Mouse (Mus musculus) fibroblast of lung, adult 2 months (primary cell): Measurements from ENCODE around the gene Rnase10.
"Not testable (repeated sequence)": the region's sequence is repeated elsewhere in the genome, so short reads cannot be mapped to it uniquely, and the experiment has no call there.

Source experiments
- DNase-seq: peaks from one replicate; pipeline ENCODE4 v3.0.0-alpha.2; 2011; ENCODE audit warnings: low read depth

The Rnase10 gene

DNA sequence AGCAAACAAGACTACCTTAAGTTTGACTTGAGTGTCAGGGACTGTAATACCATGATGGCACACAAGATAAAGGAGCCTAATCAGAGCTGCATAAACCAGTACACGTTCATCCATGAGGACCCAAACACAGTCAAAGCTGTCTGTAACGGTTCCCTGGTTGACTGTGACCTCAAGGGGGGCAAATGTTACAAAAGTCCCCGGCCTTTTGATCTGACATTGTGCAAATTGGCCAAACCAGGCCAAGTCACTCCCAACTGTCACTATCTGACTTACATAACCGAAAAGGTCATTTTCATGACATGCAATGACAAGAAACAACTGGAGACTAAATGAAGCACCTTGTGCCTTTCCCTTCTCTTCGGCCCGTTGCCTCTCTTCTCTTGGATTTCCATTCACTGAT is 2.0 kb downstream of the Rnase10 start:
- no peak for DNase-seq

DNA sequence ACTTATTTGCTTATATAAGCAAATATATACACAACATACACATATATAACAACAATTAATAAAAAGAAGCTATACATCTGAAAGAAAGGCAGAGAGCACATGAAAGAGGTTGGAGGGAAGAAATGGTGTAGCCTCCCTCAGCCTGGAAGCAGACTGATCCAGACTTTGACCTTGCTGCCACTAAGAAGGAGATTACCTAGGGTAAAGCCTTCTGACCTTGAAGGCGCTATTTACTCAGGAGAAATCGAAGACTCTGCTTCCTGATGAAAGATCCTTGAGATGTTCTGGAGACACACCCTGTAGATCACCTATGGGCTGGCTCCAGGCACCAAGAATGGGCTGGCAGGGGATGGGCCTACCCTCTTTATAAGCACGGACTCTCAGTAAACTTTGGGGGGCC is 7.2 kb downstream of the Rnase10 start:
- not testable (repeated sequence) for DNase-seq

DNA sequence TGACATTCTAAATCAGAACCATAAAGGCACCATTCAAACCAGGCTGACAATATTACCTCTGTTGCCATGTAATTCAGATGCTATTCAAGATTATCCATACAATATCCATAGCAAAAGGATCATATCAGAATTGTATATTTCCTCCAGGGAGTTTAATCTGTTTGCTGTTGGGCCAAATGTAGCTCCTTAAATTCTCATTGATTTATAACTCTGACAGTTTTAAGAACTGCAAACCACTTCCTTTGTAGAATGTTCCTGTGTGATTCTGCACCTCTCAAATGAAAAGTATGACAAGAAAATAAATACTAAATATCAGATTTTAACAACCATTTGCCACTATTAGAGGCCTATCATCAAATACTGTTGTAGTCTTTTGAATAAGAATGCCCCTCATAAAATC is 8.2 kb downstream of the Rnase10 start:
- DNase-seq, result no peak

DNA sequence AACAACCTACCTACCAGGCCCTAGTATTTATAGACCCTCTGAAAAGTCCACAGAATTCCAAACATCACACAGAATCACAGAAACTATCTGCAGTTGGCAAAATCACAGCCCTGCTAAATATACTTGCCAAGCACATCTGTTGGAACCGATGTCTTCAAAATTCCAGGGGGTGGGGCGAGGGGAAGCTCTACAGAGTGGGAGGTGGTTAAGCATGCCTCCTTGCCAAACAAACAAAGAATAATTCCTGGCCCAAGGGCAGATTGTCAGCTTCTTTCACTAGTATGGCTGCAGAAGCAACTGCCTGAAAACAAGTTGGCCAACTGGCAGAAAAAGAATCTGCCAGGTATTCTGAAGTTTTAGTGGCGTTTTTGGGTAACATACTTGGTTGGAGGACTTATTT is 9.7 kb downstream of the Rnase10 start:
- DNase-seq, result peak; percentile 17

DNA sequence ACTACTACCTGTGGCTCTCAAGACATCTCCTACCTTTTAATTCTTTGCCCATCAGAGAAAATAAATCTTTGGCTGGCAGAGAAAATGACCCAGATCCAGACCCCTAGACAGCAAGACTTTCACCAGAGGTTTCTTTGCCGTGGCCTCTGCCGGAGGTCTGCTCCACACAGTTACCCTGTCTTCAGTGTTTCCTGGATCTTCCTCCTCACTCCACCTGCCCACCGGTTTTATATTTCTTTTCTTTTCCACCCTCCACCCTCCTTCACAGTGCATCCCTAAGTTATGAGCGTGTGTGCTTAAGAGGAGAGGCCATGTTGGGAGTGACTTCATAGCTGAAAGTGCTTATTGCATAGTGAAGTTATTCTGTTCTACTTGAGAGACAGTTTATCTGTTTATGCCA is 15.9 kb downstream of the Rnase10 start:
- no peak for DNase-seq

DNA sequence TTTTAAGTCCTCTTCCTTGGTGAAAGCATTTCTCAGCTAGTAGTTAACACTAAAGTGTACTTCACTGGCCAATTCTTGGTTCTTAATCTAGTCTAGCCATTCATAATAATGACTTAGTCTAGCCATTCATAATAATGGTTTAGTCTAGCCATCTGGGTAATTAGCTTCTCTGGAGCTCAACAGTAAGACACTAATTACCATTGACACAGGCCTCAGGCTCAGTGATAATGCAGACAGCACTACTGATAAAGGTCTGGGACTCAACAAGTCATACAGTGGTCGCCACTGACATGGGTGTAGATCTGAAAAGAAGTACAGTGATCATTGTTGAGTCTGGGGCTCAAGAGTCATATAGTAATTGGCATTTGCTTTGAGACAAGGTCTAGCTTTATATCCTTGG is 17.3 kb downstream of the Rnase10 start:
- no peak for DNase-seq

DNA sequence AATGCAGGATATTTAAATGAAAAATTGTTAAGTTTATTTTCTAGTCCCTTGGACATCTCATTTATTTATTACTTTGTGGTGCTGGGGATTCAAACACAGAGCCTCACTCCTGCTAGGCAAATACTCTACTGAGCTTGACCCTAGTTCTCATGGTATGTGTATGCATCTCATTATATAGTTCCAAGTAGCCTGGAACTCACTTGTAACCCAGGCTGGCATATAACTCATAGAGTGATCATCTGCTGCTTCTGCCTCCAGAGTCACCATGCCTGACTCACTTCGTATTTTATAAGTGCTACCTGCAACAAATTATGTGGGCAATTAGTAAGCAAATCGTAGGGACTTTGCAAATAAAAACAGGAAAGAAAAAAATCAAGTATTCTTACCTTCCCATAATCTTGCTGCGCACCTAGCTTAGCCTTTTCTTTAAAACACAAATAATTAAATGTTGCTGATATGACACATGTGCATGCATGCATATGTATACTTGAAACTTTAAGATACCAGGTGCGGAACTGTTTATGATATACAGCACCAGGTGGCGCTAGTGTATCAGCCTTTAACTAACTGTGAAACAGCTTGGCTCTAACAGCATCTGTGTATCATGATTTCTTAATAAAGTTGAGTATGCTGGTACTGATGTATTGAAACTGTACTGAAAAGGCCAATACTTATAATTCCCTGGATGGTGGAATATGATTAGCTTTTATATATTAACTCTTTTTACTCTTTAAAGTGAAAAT is 19.0 kb downstream of the Rnase10 start:
- peak; percentile 42 for DNase-seq

DNA sequence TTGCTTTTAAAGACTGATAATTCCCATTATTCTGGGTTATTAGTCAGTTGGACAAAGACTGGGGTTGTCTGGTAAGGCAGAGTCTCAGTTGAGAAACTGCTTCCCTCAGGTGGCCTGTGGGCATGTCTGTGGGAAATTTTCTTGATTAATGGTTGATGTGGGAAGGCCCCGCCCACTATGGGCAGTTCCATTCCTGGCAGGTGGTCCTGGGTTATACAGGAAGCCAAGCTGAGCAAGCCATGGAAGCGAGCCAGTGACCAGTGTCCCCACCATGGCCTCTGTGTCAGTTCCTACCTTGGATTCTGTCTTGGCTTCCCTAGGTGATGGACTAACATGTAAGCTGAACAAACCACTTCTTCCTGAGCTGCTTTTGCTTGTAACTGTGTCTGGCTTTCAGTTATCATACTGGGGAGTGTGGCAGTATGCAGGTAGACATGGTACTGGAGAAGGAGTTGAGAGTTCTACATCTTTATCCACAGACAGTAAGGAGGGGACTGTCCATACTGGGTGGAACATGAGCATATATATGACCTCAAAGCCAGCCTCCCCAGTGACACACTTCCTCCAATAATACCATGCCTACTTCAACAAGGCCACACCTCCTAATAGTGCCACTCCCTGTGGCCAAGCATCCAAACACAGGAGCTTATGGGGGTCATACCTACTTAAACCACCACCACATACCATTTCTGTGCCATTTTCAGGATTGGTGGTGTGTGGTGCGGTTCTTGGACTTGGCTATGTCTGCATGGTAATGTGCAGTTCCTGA is 20.0 kb downstream of the Rnase10 start:
- DNase-seq, result no peak

DNA sequence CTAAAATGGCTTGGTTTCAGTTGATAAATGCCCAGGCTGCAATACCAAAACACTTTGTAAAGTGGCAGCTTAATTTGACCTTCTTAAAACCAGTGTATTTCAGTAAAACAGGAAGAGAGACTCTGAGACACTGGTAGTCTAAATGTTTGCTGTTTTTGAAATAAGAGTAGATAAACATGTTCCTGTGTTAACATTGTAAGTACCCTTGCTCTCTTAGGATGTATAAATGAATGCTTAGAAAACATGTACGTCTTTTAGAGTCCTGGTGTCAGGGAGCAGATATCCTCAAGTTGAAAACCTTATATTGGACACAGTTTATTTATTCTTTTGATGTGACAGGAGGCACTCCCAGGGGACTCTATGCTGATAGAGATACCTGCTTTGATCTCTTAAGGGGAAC is 27.7 kb downstream of the Rnase10 start:
- DNase-seq, result no peak

DNA sequence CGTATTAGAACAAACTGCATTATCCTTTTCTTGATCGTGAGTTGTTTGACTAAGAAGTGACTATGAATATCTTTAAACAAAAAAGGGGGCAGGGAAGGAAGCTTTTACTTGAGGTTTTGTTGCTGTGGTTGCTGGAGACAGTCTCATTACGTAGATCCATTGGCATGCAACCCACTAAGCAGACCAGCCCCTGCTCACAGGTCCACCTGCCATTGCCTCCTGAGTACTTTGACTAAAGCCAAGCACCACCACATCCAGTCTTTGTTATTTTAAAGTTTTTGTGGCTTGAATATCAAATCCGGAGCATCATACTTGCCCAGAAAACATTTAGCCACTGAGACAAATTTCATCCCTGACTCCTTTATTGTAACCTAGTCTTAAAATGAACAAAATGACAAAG is 28.7 kb downstream of the Rnase10 start:
- DNase-seq, result no peak

DNA sequence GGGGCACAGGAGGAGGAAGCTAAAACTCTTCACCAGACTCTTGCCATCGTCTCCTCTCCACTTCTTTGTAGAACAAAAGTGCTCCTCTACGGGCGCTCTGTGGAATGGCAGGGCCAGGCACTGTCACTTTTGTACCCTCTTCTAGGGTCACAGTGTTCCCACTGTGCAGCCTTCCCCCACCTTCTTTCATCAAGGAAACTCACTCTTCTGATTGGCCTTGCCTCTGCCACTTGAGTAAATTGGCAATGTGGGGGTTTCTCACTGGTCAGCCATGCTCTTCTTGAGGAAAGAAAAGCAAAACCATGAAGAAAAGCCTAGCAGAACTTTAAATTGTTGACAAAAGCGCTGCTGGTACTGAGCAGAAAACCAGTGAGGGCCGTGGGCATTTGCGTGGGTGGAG is 34.2 kb downstream of the Rnase10 start, which contains the start of gene Rnase9:
Rnase9 (minus strand) TSS at position 101 of the 400 bp plus-strand sequence.
- DNase-seq, result no peak

DNA sequence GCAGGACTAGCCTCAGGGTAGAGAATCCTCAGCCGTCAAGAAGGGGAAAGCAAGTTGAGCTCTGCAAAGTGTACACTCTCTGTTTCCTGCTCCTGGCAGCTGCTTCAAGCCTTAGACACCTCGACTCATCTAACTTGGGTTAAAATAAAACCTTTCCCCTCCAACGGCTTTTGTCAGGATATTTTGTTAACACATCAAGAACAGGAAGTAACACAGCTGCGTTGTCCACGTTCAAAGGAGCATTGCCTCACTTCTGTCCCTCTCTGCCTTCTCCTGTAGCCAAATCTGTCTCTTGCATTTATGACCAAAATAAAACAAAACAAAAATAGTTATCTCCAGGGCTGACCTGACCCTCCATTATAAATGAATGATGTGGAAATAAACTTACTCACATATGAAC is 40.3 kb downstream of the Rnase10 start:
- no peak for DNase-seq

DNA sequence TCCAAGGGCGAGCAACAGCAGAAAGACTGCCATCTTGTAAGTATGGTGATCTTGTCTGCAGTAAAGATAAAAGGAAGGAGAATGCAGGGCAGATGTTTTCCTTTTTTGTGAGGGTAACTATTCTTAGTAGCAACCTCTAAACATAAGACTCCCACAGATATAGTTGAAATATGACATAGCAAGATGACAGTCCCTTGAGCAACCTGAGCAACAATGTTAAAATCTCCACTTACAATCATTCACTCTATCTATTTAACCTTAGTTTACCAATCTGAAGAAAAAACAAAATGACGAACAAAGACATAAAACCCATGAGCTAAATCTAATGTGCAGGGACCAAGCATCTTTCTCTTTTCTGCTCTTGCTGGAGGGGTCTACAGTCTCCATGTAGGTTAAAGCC is 42.5 kb downstream of the Rnase10 start, which contains the start of gene Rnase11:
Rnase11 (minus strand) TSS at position 101 of the 400 bp plus-strand sequence.
- no peak for DNase-seq

DNA sequence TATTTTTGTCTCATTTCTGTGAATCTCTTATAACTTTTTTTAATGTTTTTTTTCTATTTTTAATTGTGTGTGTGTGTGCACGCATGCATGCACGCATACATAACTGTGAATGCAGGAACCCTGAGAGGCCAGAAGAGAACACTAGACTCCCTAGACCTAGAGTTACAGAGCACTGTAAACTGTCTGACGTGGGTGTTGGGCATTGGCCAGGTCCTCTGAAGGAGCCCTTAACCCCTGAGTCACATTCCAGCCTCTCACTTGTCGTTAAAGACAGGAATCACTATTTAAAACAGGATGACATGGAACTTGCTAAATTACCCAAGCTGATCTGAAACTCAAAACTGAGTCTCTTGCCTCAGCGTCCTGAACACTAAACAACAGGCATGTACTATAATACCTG is 44.4 kb downstream of the Rnase10 start:
- no peak for DNase-seq

DNA sequence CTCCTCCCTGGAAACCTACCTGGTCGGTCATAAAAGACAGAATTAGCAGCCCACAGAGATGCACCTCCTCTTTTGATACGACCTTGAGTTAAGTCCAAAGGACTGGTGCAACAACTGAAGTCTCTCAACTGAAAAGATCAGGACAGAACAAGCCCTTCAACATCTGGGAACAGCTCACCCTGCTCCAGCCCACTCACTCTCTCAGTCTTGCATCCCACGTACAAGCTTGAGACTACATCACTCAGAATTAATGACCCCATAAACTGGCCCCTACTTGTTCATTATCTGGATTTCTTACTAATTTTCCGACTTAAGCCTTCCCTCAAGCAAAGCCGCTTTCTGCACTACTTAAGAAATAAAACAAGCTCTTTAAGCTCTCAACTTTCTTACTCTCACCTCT is 45.6 kb downstream of the Rnase10 start:
- no peak for DNase-seq

DNA sequence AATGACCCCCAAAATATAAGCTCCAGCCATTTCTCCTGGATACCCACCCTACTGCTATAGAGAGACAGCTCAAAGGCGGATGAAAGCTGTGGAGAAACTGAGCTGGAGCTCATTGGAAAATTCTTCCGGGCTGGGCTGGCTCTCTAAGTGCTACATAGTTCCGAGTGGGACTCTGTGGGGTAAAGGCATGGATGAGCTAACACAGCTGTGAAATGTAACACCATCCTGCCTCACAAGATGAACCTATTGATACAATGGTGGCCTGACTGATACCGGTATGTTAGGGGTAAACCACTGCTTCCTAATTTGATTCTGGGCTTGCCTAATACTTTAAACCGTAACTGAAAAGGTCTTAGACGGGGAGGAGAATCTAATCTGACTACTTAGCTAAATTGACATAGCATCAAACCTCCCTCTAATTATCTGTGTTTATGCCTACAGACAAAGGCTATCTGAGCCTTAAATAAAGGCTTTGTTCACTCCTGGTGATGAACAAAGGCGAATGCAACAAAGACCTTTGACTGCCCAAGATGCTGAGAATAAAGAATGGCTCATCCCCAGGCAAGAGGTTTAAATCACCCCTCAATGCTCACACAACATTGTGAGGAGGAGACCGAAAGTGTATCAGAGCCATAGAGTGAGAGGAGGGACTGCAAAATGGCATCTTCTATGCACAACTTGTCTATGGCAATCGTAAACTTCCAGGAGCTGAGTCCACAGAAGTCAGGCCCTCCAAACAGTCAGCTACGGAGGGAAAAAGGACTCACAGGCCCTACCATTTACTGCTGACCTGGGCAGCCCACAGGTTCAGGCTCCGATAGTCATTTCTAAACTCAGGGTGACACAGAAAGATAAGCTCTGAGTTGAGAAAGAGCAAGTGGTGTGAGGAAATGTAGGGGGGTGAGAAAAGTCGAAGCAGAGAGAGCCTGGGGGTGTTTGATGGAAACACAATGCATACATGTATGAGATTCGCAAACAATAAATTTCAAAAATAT is 47.0 kb downstream of the Rnase10 start:
- DNase-seq, result no peak

DNA sequence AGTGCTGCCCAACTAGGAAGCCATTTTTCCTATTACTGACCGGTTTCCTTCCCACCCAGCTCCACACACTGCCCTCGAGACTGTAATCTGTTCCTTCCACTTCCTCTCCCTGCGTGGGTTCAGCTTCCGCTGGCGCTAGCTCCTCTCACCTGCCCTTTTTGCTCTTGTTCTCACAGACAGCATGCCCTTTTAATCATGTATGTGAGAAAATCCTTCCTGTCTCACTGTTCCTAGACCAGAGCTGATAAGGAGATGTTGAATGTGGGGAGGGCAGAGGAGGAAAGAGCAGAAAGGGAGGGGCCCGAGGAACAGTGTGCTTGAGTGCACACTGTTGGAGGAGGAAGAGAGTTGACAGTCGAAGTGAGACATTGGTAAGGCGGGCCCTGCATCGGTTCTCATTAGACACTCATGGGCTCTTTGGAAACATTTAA is 49.9 kb downstream of the Rnase10 start, which contains the start of gene Rnase12:
Rnase12 (minus strand) TSS at position 261 of the 431 bp plus-strand sequence.
- DNase-seq, result no peak
